Mouse (Mus musculus) heart, postnatal 0 days (tissue): ENCODE measurements around the gene Gck. TPM values are rescaled to one million over a fixed set of nuclear protein-coding genes. Genes with fewer than 3 reads are reported as not detected.
A peak's percentile ranks its signal among the peaks of the same experiment; 100 is the strongest.

Experiments used
- ATAC-seq: fragments of 200-750 bp; cut with Nextera tagmentation; 2 replicates; pipeline ENCODE4 v1.8.0; 2017; ENCODE audit warnings: low read depth, moderate number of reproducible peaks, moderate library complexity; ENCODE audit not compliant: insufficient read depth
- DNase-seq: peaks from one replicate; pipeline ENCODE4 v3.0.0-alpha.2; 2016; ENCODE audit warnings: low spot score
- H3K27ac ChIP-seq: fragments of 300-500 bp; sonication (generic); 2 replicates; pipeline ENCODE4 v1.5.1; 2014; ENCODE audit warnings: low read depth, mild to moderate bottlenecking
- H3K27me3 ChIP-seq: fragments of 300-500 bp; sonication (generic); 2 replicates; pipeline ENCODE4 v1.6.1; 2014; ENCODE audit warnings: low read length, mixed read lengths; ENCODE audit not compliant: control insufficient read depth, insufficient read depth
- H3K36me3 ChIP-seq: fragments of 300-500 bp; sonication (generic); replicated peaks from 2 replicates; pipeline ENCODE4 v1.6.1; 2014; ENCODE audit warnings: low read length, mixed read lengths; ENCODE audit not compliant: control insufficient read depth, insufficient read depth
- H3K4me1 ChIP-seq: fragments of 300-500 bp; sonication (generic); 2 replicates; pipeline ENCODE4 v1.6.1; 2014; ENCODE audit warnings: antibody characterized with exemption; ENCODE audit not compliant: control insufficient read depth, insufficient read depth
- H3K4me2 ChIP-seq: fragments of 300-500 bp; sonication (generic); 2 replicates; pipeline ENCODE4 v1.6.1; 2014; ENCODE audit warnings: low read depth, mild to moderate bottlenecking, low read length, moderate library complexity
- H3K4me3 ChIP-seq: fragments of 300-500 bp; sonication (generic); 2 replicates; pipeline ENCODE4 v1.5.1; 2014; ENCODE audit warnings: low read depth, low read length
- H3K9ac ChIP-seq: fragments of 300-500 bp; sonication (generic); replicated peaks from 2 replicates; pipeline ENCODE4 v1.6.1; 2014; ENCODE audit warnings: low read depth, low read length, mixed read lengths
- H3K9me3 ChIP-seq: fragments of 300-500 bp; sonication (generic); replicated peaks from 2 replicates; pipeline ENCODE4 v1.6.1; 2016; ENCODE audit warnings: low read length; ENCODE audit not compliant: control insufficient read depth
- CTCF ChIP-seq: IDR thresholded peaks from 2 replicates; pipeline ENCODE4 v1.5.1; 2016; ENCODE audit warnings: antibody characterized with exemption, control low read depth, low read depth
- EP300 ChIP-seq: IDR thresholded peaks from 2 replicates; pipeline ENCODE4 v1.6.1; 2016; ENCODE audit warnings: antibody characterized with exemption, low read depth
- WGBS: fragments of 180-500 bp; shearing (Covaris S2); extraction: QIAGEN DNeasy Blood & Tissue Kit; methylation state at CpG from one replicate; pipeline ENCODE4 v1.1.7; 2014; 5-methylcytosine and 5-hydroxymethylcytosine counted together
- polyA plus RNA-seq: library from polyadenylated mRNA; unstranded; fragments of >200 nt; fragmentation: Nextera tagmentation; extraction: Ambion mirVana; gene quantifications from 2 replicates; pipeline ENCODE4 v1.2.1, GENCODE M21; 2015
- total RNA-seq: library from RNA; depleted of rRNA; stranded (reverse); fragments of >200 nt; gene quantifications from 2 replicates; pipeline ENCODE4 v1.2.3, GENCODE M21; 2014; ENCODE audit warnings: low replicate concordance

Gene Gck
- total and polyA plus RNA-seq, 2 experiments from 2014 or later = 0.71 TPM; not detected in 1

DNA sequence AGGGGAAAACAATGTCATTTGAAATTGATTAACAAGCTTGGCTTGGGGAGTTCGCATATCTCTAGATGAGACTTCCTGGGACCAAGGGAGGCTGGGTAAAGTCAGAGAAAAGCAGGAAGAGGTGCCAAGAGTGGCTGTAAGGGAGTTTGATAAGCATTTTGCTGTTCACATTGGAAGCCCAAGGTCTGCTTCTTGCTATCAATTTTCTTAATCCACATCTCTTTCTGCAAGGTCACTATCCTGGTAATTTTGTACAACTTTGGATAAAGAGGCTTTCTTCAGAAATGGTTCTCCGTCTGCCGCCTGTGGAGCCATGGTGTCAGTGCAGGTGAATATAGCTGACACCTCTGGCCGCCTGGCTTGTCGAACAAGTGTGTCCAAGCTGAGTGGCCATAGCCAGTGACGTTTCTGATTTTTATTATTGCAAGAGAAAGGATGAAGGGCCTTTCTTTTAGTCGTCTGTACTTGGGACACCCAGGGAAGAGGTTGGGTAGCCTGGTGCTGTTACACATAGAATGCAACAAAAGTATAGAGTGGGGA is 5.2 kb upstream of the Gck start:
- no peaks in the 10 kb centered on the region for H3K27me3 ChIP-seq
- 0 out of 2 replicates have a peak, but pooled peaks have one; percentile 26 for TF ChIP-seq EP300
- peak; percentile 38 for TF ChIP-seq CTCF
- peak overlapping the region; percentile 67 for H3K4me3 ChIP-seq
- peak overlapping the region; percentile 92 for H3K27ac ChIP-seq
- peak; percentile 62 for DNase-seq
- peak; percentile 66 for ATAC-seq
- H3K4me2 ChIP-seq = peak overlapping the region; percentile 75
- 3% methylated on average over 7 of the region's 7 CpGs for WGBS
- H3K4me1 ChIP-seq = peaks cover 33% of the 10 kb centered on the region
- H3K9ac ChIP-seq = peak overlapping the region; percentile 89
- peaks cover 8% of the 10 kb centered on the region for H3K36me3 ChIP-seq
- H3K9me3 ChIP-seq = no peaks in the 10 kb centered on the region

DNA sequence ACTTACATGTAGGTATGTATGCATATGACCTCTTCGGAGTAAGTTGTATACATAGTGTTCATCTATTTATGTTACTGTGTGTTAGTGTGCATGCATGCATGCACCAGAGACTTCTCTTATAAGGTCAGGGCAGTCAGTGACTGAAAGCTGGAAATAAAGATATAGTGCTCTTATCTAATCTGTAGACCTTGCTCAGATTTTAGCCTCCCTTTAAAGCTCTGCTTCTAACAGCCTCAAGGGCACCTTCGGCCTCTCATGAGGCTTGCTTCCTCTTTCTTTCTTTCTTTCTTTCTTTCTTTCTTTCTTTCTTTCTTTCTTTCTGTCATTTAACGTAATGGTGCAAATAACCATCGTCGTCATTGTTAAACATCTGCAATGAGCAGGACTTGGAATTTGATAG is 4.6 kb upstream of the Gck start:
- 68% methylated on average over 5 of the region's 5 CpGs for WGBS
- no peak for ATAC-seq

GRCm38 (mm10) chr11:5953130-5953765 is 3.4 kb upstream of the Gck start:
- H3K4me3 ChIP-seq = no peak overlapping the region
- ATAC-seq (no peak), DNase-seq (peak; percentile 31)
- peak overlapping the region; percentile 88 for H3K27ac ChIP-seq
- no peaks in the 10 kb centered on the region for H3K27me3 ChIP-seq
- no peaks in the 10 kb centered on the region for H3K36me3 ChIP-seq
- TF ChIP-seq CTCF (peak; percentile 45), EP300 (no peak)
- peaks cover 37% of the 10 kb centered on the region for H3K4me1 ChIP-seq
- no peaks in the 10 kb centered on the region for H3K9me3 ChIP-seq
- no peak overlapping the region for H3K9ac ChIP-seq
- WGBS = 43% methylated on average over 8 of the region's 8 CpGs
- no peak overlapping the region for H3K4me2 ChIP-seq

More for the DNA sequence above, 4.6 kb upstream of the Gck start:
- Histone ChIP-seq H3K9me3 (no peaks in the 10 kb centered on the region), H3K36me3 (peaks cover 4% of the 10 kb centered on the region), H3K27me3 (no peaks in the 10 kb centered on the region), H3K4me3 (no peak overlapping the region), H3K27ac (peak overlapping the region; percentile 92; the same call in 1 of the 2 replicates), H3K4me1 (peaks cover 37% of the 10 kb centered on the region), H3K9ac (no peak overlapping the region), H3K4me2 (no peak overlapping the region)
- TF ChIP-seq EP300 (no peak), CTCF (no peak)
- no peak for DNase-seq

DNA sequence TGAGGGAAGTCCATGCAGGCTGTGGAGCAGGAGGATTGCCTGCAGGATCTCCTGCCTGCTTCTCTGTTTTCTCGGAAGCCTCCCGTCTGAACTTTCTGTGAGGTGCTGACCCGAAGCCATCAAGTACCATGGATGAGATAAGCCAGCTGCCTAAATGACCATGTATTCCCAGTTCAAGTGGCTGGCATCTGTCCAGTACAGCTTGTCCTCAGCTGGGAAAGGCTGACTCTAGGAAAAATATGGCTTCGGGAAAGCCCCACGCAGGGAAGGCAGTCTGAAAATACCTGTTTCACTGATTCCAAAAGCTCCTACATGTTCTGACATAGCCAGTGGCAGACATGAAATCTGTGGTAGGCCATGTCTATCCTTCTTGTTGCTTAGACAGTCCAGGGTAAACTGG is 2.6 kb upstream of the Gck start:
- DNase-seq = peak; percentile 84

DNA sequence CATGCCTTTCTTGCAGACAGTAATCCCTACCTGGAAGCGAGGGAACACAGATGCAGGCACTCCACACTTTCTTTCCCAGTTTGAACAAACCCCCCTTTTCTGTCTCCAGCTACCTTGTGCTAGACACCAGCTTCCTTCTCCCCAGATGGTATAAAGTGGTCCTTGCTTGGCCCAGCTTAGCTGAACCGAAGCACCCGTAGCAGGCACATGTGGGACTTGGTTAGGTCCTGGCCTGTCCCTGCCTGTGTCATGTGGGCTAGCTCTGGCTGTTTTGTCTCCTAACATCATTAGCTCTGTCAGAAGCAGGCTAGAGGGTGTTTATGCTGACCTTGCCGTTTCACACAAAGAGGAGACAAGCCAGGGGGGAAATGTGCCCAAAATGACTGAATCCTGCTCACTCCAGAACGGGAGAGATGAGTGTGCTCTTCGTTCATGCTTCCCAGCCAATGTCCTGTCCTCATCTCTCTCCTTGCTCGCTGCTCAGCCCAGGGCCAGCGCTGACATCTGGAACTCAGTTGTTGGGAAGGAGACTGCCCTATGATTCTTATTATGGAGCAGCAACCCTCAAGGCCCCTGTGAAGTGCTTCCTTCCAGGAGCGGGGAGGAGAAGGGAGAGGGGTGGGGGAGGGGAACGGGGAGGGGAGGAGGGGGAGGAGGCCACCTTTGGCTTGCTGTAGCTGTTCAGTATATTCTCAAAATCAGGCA is 1.2 kb downstream of the Gck start:
- no peak for TF ChIP-seq EP300
- TF ChIP-seq CTCF = no peak
- Histone ChIP-seq H3K9ac (no peak overlapping the region), H3K27me3 (no peaks in the 10 kb centered on the region), H3K4me3 (no peak overlapping the region), H3K4me2 (no peak overlapping the region), H3K9me3 (no peaks in the 10 kb centered on the region), H3K4me1 (peaks cover 18% of the 10 kb centered on the region), H3K27ac (no peak overlapping the region), H3K36me3 (no peaks in the 10 kb centered on the region)
- WGBS = 58% methylated on average over 10 of the region's 10 CpGs
- no peak for ATAC-seq
- DNase-seq = no peak

More for the DNA sequence above, 2.6 kb upstream of the Gck start:
- H3K27me3 ChIP-seq = no peaks in the 10 kb centered on the region
- H3K9ac ChIP-seq = no peak overlapping the region; the same call in 1 of the 2 replicates
- no peak overlapping the region for H3K4me2 ChIP-seq
- TF ChIP-seq EP300 (peak; percentile 82), CTCF (no peak)
- H3K9me3 ChIP-seq = no peaks in the 10 kb centered on the region
- ATAC-seq = peak; percentile 39; the same call in 1 of the 2 replicates
- no peak overlapping the region for H3K4me3 ChIP-seq
- WGBS = 15% methylated on average over 5 of the region's 5 CpGs
- H3K4me1 ChIP-seq = peaks cover 37% of the 10 kb centered on the region
- H3K27ac ChIP-seq = peak overlapping the region; percentile 88
- H3K36me3 ChIP-seq = no peaks in the 10 kb centered on the region
